Mouse (Mus musculus) liver, embryonic 11.5 days (tissue): ENCODE data around the gene Ncdn. TPM values are rescaled to one million over a fixed set of nuclear protein-coding genes. Genes with fewer than 3 reads are reported as not detected.

Experiments used
- ATAC-seq: fragments of 200-750 bp; cut with Nextera tagmentation; replicated peaks from 2 replicates; pipeline ENCODE4 v1.8.0; 2017; ENCODE audit warnings: moderate number of reproducible peaks, mild to moderate bottlenecking, moderate TSS enrichment, moderate library complexity; ENCODE audit not compliant: low FRiP score
- DNase-seq: peaks from one replicate; pipeline ENCODE4 v3.0.0-alpha.2; 2017; ENCODE audit warnings: low spot score
- H3K27ac ChIP-seq: fragments of 300-500 bp; sonication (generic); 2 replicates; pipeline ENCODE4 v1.5.1; 2014; ENCODE audit warnings: mild to moderate bottlenecking, low read depth, low read length, control low read depth
- H3K27me3 ChIP-seq: fragments of 300-500 bp; sonication (generic); replicated peaks from 2 replicates; pipeline ENCODE4 v1.6.1; 2014; ENCODE audit warnings: low read length, mixed read lengths; ENCODE audit not compliant: control insufficient read depth, insufficient read depth
- H3K36me3 ChIP-seq: fragments of 300-500 bp; sonication (generic); 2 replicates; pipeline ENCODE4 v1.6.1; 2014; ENCODE audit warnings: mild to moderate bottlenecking, low read length, moderate library complexity, mixed read lengths; ENCODE audit not compliant: control insufficient read depth, insufficient read depth
- H3K4me1 ChIP-seq: fragments of 300-500 bp; sonication (generic); replicated peaks from 2 replicates; pipeline ENCODE4 v1.6.1; 2014; ENCODE audit warnings: low read length, mixed read lengths; ENCODE audit not compliant: control insufficient read depth, insufficient read depth
- H3K4me2 ChIP-seq: fragments of 300-500 bp; sonication (generic); 2 replicates; pipeline ENCODE4 v1.6.1; 2014; ENCODE audit warnings: mild to moderate bottlenecking, control low read depth, moderate library complexity
- H3K4me3 ChIP-seq: fragments of 300-500 bp; sonication (generic); 2 replicates; pipeline ENCODE4 v1.5.1; 2014; ENCODE audit warnings: low read depth, low read length, control low read depth
- H3K9ac ChIP-seq: fragments of 300-500 bp; sonication (generic); 2 replicates; pipeline ENCODE4 v1.6.1; 2014; ENCODE audit warnings: low read depth, low read length, control low read depth
- H3K9me3 ChIP-seq: fragments of 300-500 bp; sonication (generic); 2 replicates; pipeline ENCODE4 v1.6.1; 2016; ENCODE audit warnings: low read length, inconsistent platforms, mixed read lengths; ENCODE audit not compliant: control insufficient read depth
- WGBS: fragments of 180-500 bp; shearing (Covaris S2); extraction: QIAGEN DNeasy Blood & Tissue Kit; methylation state at CpG from one replicate; pipeline ENCODE4 v1.1.7; 2014; 5-methylcytosine and 5-hydroxymethylcytosine counted together
- polyA plus RNA-seq: library from polyadenylated mRNA; unstranded; fragments of >200 nt; fragmentation: Nextera tagmentation; extraction: Ambion mirVana; gene quantifications from 2 replicates; pipeline ENCODE4 v1.2.1, GENCODE M21; 2014

Ncdn gene
- polyA plus RNA-seq, result 25.0 and 27.2 TPM in 2 replicates

DNA sequence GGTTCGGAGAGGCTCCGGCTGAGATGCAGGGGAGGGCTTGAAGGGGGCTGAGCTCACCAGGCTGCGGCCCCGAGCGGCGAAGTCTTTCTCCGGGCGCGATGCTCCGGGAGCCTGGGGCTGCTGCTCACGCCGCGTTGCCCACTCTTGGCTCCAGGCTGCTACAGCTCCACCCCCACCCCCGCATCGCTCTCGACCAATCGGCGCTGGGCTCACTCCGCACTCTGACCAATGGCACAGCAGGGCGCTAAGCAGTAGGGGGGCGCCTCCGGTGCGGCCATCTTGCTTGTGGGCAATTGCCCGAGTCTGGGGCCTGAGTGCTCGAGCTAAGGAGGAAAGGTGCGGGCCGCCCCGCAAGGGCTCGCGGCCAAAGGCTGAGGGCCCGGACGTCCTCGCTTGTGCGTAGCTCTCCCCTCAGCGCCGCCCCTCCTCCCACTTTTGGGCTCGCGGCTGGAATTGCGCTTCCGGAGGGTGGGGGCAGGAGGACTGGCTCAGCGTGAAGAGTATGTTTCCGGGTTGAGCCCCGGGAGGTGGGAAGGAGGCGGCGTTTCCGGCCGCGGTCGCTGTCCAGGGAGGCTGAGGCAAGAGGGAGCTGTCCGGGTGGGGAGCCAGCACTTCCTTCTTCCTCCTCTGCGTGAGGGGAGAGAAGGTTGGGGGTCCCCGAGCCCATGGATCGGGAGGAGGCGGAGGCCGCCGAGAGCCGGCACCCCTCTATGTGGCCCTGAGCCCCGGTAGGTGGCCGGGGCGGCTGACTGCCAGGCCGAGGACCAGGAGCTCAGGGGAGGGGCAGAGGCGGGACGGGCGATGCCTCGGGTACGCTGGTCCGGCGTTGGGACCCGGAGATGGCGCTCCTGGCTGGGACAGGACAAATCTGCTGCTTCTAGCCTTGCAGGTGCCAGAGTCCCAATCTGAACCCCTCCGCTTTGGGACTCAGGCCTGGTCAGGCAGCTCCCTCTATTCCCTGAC is at the start of gene Ncdn, which contains the start of gene AU040320:
Ncdn (minus strand) TSS at position 171 of the 963 bp plus-strand sequence.
AU040320 (plus strand) TSS at position 277 of the 963 bp plus-strand sequence.
- H3K4me1 ChIP-seq, result peaks cover 18% of the 10 kb centered on the region
- peaks cover 7% of the 10 kb centered on the region; the same call in 1 of the 2 replicates for H3K36me3 ChIP-seq
- peak within 1 kb of the TSS; percentile 85 for H3K27ac ChIP-seq
- WGBS, result under 1% methylated on average over 70 of the region's 71 CpGs
- H3K9ac ChIP-seq, result peak within 1 kb of the TSS; percentile 86
- peak within 1 kb of the TSS; percentile 88 for H3K4me3 ChIP-seq
- no peaks in the 10 kb centered on the region for H3K9me3 ChIP-seq
- peak; percentile 100 for ATAC-seq
- no peaks in the 10 kb centered on the region for H3K27me3 ChIP-seq
- peak within 1 kb of the TSS; percentile 99 for H3K4me2 ChIP-seq
- peak; percentile 97 for DNase-seq

- 87% methylated on average over 8 of the region's 8 CpGs for WGBS
These were observed 48.9 kb upstream of the Ncdn start for GRCm38 (mm10) chr4:126802174-126802573.

GRCm38 (mm10) chr4:126792341-126793102 is 39.3 kb upstream of the Ncdn start:
- Histone ChIP-seq H3K9me3 (no peaks in the 10 kb centered on the region), H3K9ac (no peak overlapping the region), H3K4me3 (no peak overlapping the region), H3K27ac (no peak overlapping the region), H3K4me2 (no peak overlapping the region), H3K4me1 (no peaks in the 10 kb centered on the region), H3K36me3 (peaks cover 6% of the 10 kb centered on the region; the same call in 1 of the 2 replicates), H3K27me3 (no peaks in the 10 kb centered on the region)
- ATAC-seq (no peak), DNase-seq (no peak)
- 88% methylated on average over 7 of the region's 7 CpGs for WGBS

More at GRCm38 (mm10) chr4:126802174-126802573, 48.9 kb upstream of the Ncdn start:
- H3K4me1 ChIP-seq, result peaks cover 17% of the 10 kb centered on the region
- ATAC-seq (no peak), DNase-seq (no peak)
- no peak overlapping the region for H3K4me3 ChIP-seq
- no peak overlapping the region for H3K4me2 ChIP-seq
- H3K9me3 ChIP-seq, result no peaks in the 10 kb centered on the region
- no peak overlapping the region for H3K27ac ChIP-seq
- H3K36me3 ChIP-seq, result no peaks in the 10 kb centered on the region
- H3K9ac ChIP-seq, result no peak overlapping the region
- no peaks in the 10 kb centered on the region for H3K27me3 ChIP-seq

- Histone ChIP-seq H3K4me2 (no peak overlapping the region), H3K27me3 (no peaks in the 10 kb centered on the region), H3K4me1 (no peaks in the 10 kb centered on the region), H3K9me3 (no peaks in the 10 kb centered on the region), H3K4me3 (no peak overlapping the region), H3K36me3 (no peaks in the 10 kb centered on the region), H3K27ac (no peak overlapping the region), H3K9ac (no peak overlapping the region)
- ATAC-seq (no peak), DNase-seq (no peak)
- 78% methylated on average over 8 of the region's 8 CpGs for WGBS
These were observed 29.8 kb upstream of the Ncdn start for GRCm38 (mm10) chr4:126782996-126783395.

GRCm38 (mm10) chr4:126782512-126782911 is 29.3 kb upstream of the Ncdn start:
- 89% methylated on average over 8 of the region's 8 CpGs for WGBS
- H3K9ac ChIP-seq, result no peak overlapping the region
- H3K27me3 ChIP-seq, result no peaks in the 10 kb centered on the region
- no peak for ATAC-seq
- no peak for DNase-seq
- H3K4me2 ChIP-seq, result no peak overlapping the region
- no peak overlapping the region for H3K27ac ChIP-seq
- no peak overlapping the region for H3K4me3 ChIP-seq
- no peaks in the 10 kb centered on the region for H3K9me3 ChIP-seq
- no peaks in the 10 kb centered on the region for H3K4me1 ChIP-seq
- H3K36me3 ChIP-seq, result no peaks in the 10 kb centered on the region

- no peak for DNase-seq
These were observed 28.6 kb upstream of the Ncdn start for GRCm38 (mm10) chr4:126781871-126782270.

GRCm38 (mm10) chr4:126779826-126780775 is 26.9 kb upstream of the Ncdn start:
- 83% methylated on average over 12 of the region's 12 CpGs for WGBS
- no peaks in the 10 kb centered on the region for H3K36me3 ChIP-seq
- H3K4me2 ChIP-seq, result no peak overlapping the region
- DNase-seq (no peak), ATAC-seq (no peak)
- no peak overlapping the region for H3K4me3 ChIP-seq
- no peak overlapping the region for H3K27ac ChIP-seq
- no peak overlapping the region for H3K9ac ChIP-seq
- H3K27me3 ChIP-seq, result no peaks in the 10 kb centered on the region
- no peaks in the 10 kb centered on the region for H3K4me1 ChIP-seq
- no peaks in the 10 kb centered on the region for H3K9me3 ChIP-seq

More at GRCm38 (mm10) chr4:126781871-126782270, 28.6 kb upstream of the Ncdn start:
- WGBS, result 82% methylated on average over 3 of the region's 3 CpGs
- ATAC-seq, result no peak
- H3K4me2 ChIP-seq, result no peak overlapping the region
- H3K27me3 ChIP-seq, result no peaks in the 10 kb centered on the region
- no peaks in the 10 kb centered on the region for H3K9me3 ChIP-seq
- no peaks in the 10 kb centered on the region for H3K4me1 ChIP-seq
- no peak overlapping the region for H3K27ac ChIP-seq
- H3K9ac ChIP-seq, result no peak overlapping the region
- no peak overlapping the region for H3K4me3 ChIP-seq
- H3K36me3 ChIP-seq, result no peaks in the 10 kb centered on the region

DNA sequence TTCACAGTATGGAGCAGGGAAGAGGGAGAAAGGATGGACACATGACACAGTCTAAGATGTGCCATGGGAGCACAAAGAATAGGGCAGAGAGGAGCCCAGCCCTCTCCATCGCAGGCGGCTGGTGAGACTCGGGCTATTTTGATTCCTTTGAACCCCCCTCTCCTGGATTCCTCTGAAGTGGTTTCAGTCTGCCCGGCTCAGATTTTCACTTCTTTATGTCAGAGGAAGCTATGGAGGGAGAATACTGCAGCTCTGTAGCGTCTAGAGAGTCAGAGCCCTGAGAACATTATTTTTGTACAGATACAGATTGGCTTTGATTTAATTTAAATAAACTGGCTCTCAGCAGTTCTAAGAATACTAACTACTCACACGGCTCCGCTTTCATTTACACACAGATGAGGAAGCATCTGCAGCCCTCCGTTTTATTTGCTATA is 25.9 kb upstream of the Ncdn start:
- 75% methylated on average over 8 of the region's 8 CpGs for WGBS

More for the DNA sequence above, 25.9 kb upstream of the Ncdn start:
- ATAC-seq (no peak), DNase-seq (no peak)
- Histone ChIP-seq H3K36me3 (no peaks in the 10 kb centered on the region), H3K27me3 (no peaks in the 10 kb centered on the region), H3K4me2 (no peak overlapping the region), H3K9me3 (no peaks in the 10 kb centered on the region), H3K4me3 (no peak overlapping the region), H3K4me1 (no peaks in the 10 kb centered on the region), H3K9ac (no peak overlapping the region), H3K27ac (no peak overlapping the region)
